ENCODE assay signal across 9 mouse cellular contexts in genomic region chr17:56988921-56989430, GRCm38 (mm10). TPM values are rescaled to one million over a fixed set of nuclear protein-coding genes. Genes with fewer than 3 reads are reported as not detected.
A peak's percentile ranks its signal among the peaks of the same experiment; 100 is the strongest.
DNase-seq lines count a peak whose midpoint lies in the region; ATAC-seq and TF ChIP-seq lines count a peak whose summit lies in the region.
"Had no signal": no experiment of that assay in that cellular context is flagged by ENCODE, and none has a peak within 500 bp of the region (broad histone marks: within the 10 kb centered on the region; RNA-seq: fewer than 3 reads in every experiment).

No protein-coding gene starts in this region.

- no peak for TF ChIP-seq CTCF in E14TG2a.4 (conservative IDR thresholded peaks at IDR 0.05; ENCODE audit: low read length)
- TF ChIP-seq CTCF in forebrain, postnatal 0 days (IDR thresholded peaks at IDR 0.05; ENCODE audit: low read depth), result peak; percentile 20; the same call in 1 of the 2 replicates

- peaks cover 30% of the 10 kb centered on the region for H3K36me3 ChIP-seq in heart, embryonic 10.5 days
- H3K36me3 ChIP-seq in E14TG2a.4 (ENCODE audit: insufficient read depth, low read length), result peaks cover 31% of the 10 kb centered on the region
- peaks cover 18% of the 10 kb centered on the region for H3K36me3 ChIP-seq in forebrain, postnatal 0 days (ENCODE audit: insufficient read depth)
- H3K36me3 ChIP-seq in liver, embryonic 15.5 days (replicated peaks), result peaks cover 24% of the 10 kb centered on the region

- peaks cover 6% of the 10 kb centered on the region for H3K4me1 ChIP-seq in heart, embryonic 10.5 days
- peaks cover 44% of the 10 kb centered on the region for H3K4me1 ChIP-seq in E14TG2a.4 (replicated peaks; ENCODE audit: low read depth, low read length)
- H3K4me1 ChIP-seq in forebrain, postnatal 0 days (ENCODE audit: insufficient read depth), result peaks cover 8% of the 10 kb centered on the region; the same call in 1 of the 2 replicates
- peaks cover 24% of the 10 kb centered on the region for H3K4me1 ChIP-seq in liver, embryonic 15.5 days (replicated peaks)

- DNase-seq in heart, embryonic 10.5 days (ENCODE audit: low spot score), result peak; percentile 50
- DNase-seq in heart, adult 9 months (ENCODE audit: low spot score in 2 of 2), result no peak
- DNase-seq in forebrain, postnatal 0 days, result no peak
- no peak for DNase-seq in spleen, adult 12 weeks (ENCODE audit: low spot score)
- DNase-seq in frontal cortex, postnatal 25 days (ENCODE audit: low spot score in 2 of 2), result no peak
- no peak for DNase-seq in cerebellum, postnatal 10 days

- WGBS in heart, embryonic 10.5 days, result 72% methylated on average over 7 of the region's 7 CpGs
- WGBS in forebrain, postnatal 0 days, result 74% methylated on average over 7 of the region's 7 CpGs
- WGBS in liver, embryonic 15.5 days (ENCODE audit: insufficient replicate concordance), result 63% methylated on average over 7 of the region's 7 CpGs

- H3K4me3 ChIP-seq in heart, embryonic 10.5 days, result peak overlapping the region; percentile 82
- H3K4me3 ChIP-seq in E14TG2a.4 (replicated peaks; ENCODE audit: low read length), result peak overlapping the region; percentile 98; the same call in 1 of the 2 replicates
- H3K4me3 ChIP-seq in forebrain, postnatal 0 days (ENCODE audit: low read depth, low read length), result peak overlapping the region; percentile 69
- H3K4me3 ChIP-seq in liver, embryonic 15.5 days (replicated peaks), result peak overlapping the region; percentile 77

- H3K9me3 ChIP-seq in heart, embryonic 10.5 days, result no peaks in the 10 kb centered on the region
- no peaks in the 10 kb centered on the region for H3K9me3 ChIP-seq in E14TG2a.4 (ENCODE audit: low read length)
- H3K9me3 ChIP-seq in forebrain, postnatal 0 days (ENCODE audit: low read length), result no peaks in the 10 kb centered on the region
- H3K9me3 ChIP-seq in liver, embryonic 15.5 days (replicated peaks), result no peaks in the 10 kb centered on the region

- no peaks in the 10 kb centered on the region for H3K27me3 ChIP-seq in heart, embryonic 10.5 days (ENCODE audit: insufficient read depth, poor library complexity, severe bottlenecking)
- no peaks in the 10 kb centered on the region for H3K27me3 ChIP-seq in E14TG2a.4 (ENCODE audit: insufficient read depth, low read length)
- H3K27me3 ChIP-seq in forebrain, postnatal 0 days (ENCODE audit: insufficient read depth, low read length), result no peaks in the 10 kb centered on the region
- H3K27me3 ChIP-seq in liver, embryonic 15.5 days, result no peaks in the 10 kb centered on the region

- peak overlapping the region; percentile 69 for H3K4me2 ChIP-seq in forebrain, postnatal 0 days (ENCODE audit: low read depth)
- peak overlapping the region; percentile 88 for H3K4me2 ChIP-seq in liver, embryonic 15.5 days

- peak overlapping the region; percentile 85; the same call in 1 of the 2 replicates for H3K9ac ChIP-seq in forebrain, postnatal 0 days
- peak overlapping the region; percentile 59; the same call in 1 of the 2 replicates for H3K9ac ChIP-seq in liver, embryonic 15.5 days

- H3K27ac ChIP-seq in heart, embryonic 10.5 days, result no peak overlapping the region; the same call in 1 of the 2 replicates
- peak overlapping the region; percentile 79; the same call in 1 of the 2 replicates for H3K27ac ChIP-seq in forebrain, postnatal 0 days (ENCODE audit: low read depth, low read length)
- 0 out of 2 replicates have a peak overlapping the region, but pooled peaks have one; percentile 69 for H3K27ac ChIP-seq in liver, embryonic 15.5 days (replicated peaks)

- ATAC-seq in forebrain, postnatal 0 days, result no peak
- ATAC-seq in liver, embryonic 15.5 days (ENCODE audit: insufficient read depth), result no peak

RNA-seq across cellular contexts. Expression of gene Clpp, which starts 1.1 kb away (rescaled TPM):
- polyA plus RNA-seq in heart, embryonic 10.5 days (2016; fragmentation: Nextera tagmentation; extraction: Ambion mirVana), result 144 and 165 TPM in 2 replicates
- 105 and 109 TPM in 2 replicates for total RNA-seq in forebrain, postnatal 0 days (2014; rRNA removed)
- 159 and 185 TPM in 2 replicates for polyA plus RNA-seq in forebrain, postnatal 0 days (2015; fragmentation: Nextera tagmentation; extraction: Ambion mirVana)
- polyA plus RNA-seq in liver, embryonic 15.5 days (2015; fragmentation: Nextera tagmentation; extraction: Ambion mirVana), result 67.8 and 75.8 TPM in 2 replicates

RNA-seq across cellular contexts. Expression of gene Acer1, which starts 7.0 kb away (rescaled TPM):
- not detected in 2 replicates for polyA plus RNA-seq in heart, embryonic 10.5 days (2016; fragmentation: Nextera tagmentation; extraction: Ambion mirVana)
- not detected in 2 replicates for total RNA-seq in forebrain, postnatal 0 days (2014; rRNA removed)
- not detected in 2 replicates for polyA plus RNA-seq in forebrain, postnatal 0 days (2015; fragmentation: Nextera tagmentation; extraction: Ambion mirVana)
- not detected in 2 replicates for polyA plus RNA-seq in liver, embryonic 15.5 days (2015; fragmentation: Nextera tagmentation; extraction: Ambion mirVana)

RNA-seq across cellular contexts. Expression of gene Alkbh7, which starts 8.2 kb away (rescaled TPM):
- polyA plus RNA-seq in heart, embryonic 10.5 days (2016; fragmentation: Nextera tagmentation; extraction: Ambion mirVana), result 49.6 and 59.7 TPM in 2 replicates
- 44.2 and 50.7 TPM in 2 replicates for total RNA-seq in forebrain, postnatal 0 days (2014; rRNA removed)
- 52.2 and 56.4 TPM in 2 replicates for polyA plus RNA-seq in forebrain, postnatal 0 days (2015; fragmentation: Nextera tagmentation; extraction: Ambion mirVana)
- polyA plus RNA-seq in liver, embryonic 15.5 days (2015; fragmentation: Nextera tagmentation; extraction: Ambion mirVana), result 15.4 and 17.0 TPM in 2 replicates

RNA-seq across cellular contexts. Expression of gene Pspn, which starts 10.8 kb away (rescaled TPM):
- polyA plus RNA-seq in heart, embryonic 10.5 days (2016; fragmentation: Nextera tagmentation; extraction: Ambion mirVana), result 0.53 TPM in 1 of 2 replicates, not detected in the other
- not detected in 2 replicates for total RNA-seq in forebrain, postnatal 0 days (2014; rRNA removed)
- polyA plus RNA-seq in forebrain, postnatal 0 days (2015; fragmentation: Nextera tagmentation; extraction: Ambion mirVana), result not detected in 2 replicates
- polyA plus RNA-seq in liver, embryonic 15.5 days (2015; fragmentation: Nextera tagmentation; extraction: Ambion mirVana), result not detected in 2 replicates
- total RNA-seq: ES-E14 had no signal

RNA-seq across cellular contexts. Expression of gene Gtf2f1, which starts 22.1 kb away (rescaled TPM):
- polyA plus RNA-seq in heart, embryonic 10.5 days (2016; fragmentation: Nextera tagmentation; extraction: Ambion mirVana), result 39.4 and 56.0 TPM in 2 replicates
- 59.1 and 63.1 TPM in 2 replicates for total RNA-seq in forebrain, postnatal 0 days (2014; rRNA removed)
- 76.8 and 83.0 TPM in 2 replicates for polyA plus RNA-seq in forebrain, postnatal 0 days (2015; fragmentation: Nextera tagmentation; extraction: Ambion mirVana)
- polyA plus RNA-seq in liver, embryonic 15.5 days (2015; fragmentation: Nextera tagmentation; extraction: Ambion mirVana), result 46.8 and 48.8 TPM in 2 replicates
